Mouse (Mus musculus): ENCODE results near the gene Rgl3.

Rgl3 gene

GRCm38 (mm10) chr9:21978398-21979128 lies 10.7 kb downstream of the Rgl3 start:
- DNase-seq (ENCODE audit: low spot score), result no peak

GRCm38 (mm10) chr9:21977972-21978371 lies 11.3 kb downstream of the Rgl3 start:
- DNase-seq (ENCODE audit: low spot score), result peak; percentile 56

GRCm38 (mm10) chr9:21977331-21977730 lies 11.9 kb downstream of the Rgl3 start:
- no peak for DNase-seq (ENCODE audit: low spot score)

GRCm38 (mm10) chr9:21976626-21977175 lies 12.5 kb downstream of the Rgl3 start:
- no peak for DNase-seq (ENCODE audit: low spot score)

- DNase-seq (ENCODE audit: low spot score), result no peak
Measured at GRCm38 (mm10) chr9:21969304-21969703, 19.9 kb downstream of the Rgl3 start.

DNA sequence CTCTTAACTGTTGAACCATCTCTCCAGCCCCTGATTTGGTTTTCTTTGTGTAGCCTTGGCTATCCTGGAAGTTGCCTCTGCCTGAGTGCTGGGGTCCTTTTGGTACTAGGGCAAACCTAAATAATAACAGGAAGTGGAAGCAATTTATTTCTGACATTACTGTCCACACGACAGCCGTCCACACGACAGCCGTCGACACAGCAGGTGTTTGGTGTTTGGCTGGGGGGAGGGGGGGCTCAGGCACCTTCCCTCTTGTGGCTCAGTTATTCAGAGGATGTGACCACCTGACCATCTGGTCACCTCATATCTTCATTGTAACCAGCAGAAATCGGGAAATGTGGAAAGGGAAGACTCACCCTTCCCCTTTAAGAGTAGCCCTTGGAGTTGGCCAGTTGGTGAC lies 20.4 kb downstream of the Rgl3 start:
- no peak for DNase-seq (ENCODE audit: low spot score)

- peak; percentile 72 for DNase-seq (ENCODE audit: low spot score)
Measured at GRCm38 (mm10) chr9:21963417-21963816, 25.8 kb downstream of the Rgl3 start, which contains the start of gene Epor. TSS of gene Epor (minus strand) at chr9:21963506.

GRCm38 (mm10) chr9:21962416-21963059 lies 26.7 kb downstream of the Rgl3 start:
- peak; percentile 90 for DNase-seq (ENCODE audit: low spot score)

- no peak for DNase-seq (ENCODE audit: low spot score)
Measured at GRCm38 (mm10) chr9:21962010-21962409, 27.2 kb downstream of the Rgl3 start.

DNA sequence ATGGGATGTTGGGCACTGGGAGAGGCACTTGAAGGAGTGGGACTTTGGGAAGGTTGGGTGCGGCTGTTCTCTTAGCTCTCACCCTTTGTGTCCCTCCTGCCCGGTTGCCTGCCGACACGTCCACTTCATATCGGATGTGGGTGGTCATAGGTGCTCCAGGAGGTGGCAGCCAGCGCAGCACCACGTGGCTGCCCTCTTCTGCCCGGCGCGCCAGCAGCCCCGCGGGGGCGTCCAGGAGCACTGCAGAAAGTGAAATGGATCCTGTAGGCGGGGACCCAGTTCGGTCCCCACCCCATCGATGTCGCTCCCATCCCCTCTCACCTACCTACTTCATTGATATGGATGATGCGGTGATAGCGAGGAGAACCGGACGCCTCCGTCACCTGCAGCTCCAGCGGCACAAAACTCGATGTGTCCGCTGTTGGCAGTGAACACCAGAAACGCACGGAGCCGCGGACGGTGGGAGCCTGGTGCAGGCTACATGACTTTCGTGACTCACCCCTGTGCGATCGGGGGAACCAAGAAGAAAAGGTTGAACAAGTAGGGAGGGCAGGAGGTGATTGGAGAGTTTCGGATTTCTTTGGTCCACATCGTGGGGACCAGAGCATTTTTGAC lies 27.8 kb downstream of the Rgl3 start:
- DNase-seq (ENCODE audit: low spot score), result no peak

DNA sequence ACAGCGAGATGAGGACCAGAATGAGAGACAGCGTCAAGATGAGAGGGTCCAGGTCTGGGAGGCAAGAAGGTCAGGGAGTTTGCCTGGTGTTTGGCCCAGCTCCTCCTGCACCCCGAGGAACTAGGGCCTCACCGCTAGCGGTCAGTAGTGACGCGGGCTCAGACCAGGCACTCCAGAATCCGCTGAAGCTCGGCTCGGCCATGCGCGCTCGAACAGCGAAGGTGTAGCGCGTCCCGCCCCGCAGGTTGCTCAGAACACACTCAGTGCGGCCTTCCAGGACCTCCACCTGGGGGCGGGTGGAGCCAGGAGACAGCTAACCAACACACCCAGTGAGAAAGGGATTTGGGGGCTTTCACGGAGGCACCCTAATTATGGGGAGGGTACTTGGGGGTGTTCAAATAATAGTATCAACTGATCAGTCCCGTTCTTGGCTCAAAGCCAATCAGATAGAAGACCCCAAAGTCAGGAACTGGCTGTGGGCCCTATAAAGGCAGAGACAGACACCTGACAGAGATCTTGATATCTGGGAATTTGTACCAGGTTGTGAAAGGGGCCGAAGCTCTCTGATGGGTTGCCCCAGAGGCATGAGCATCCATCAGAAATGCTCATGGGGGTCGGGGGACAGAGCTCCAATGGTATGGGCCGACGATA lies 28.6 kb downstream of the Rgl3 start:
- no peak for DNase-seq (ENCODE audit: low spot score)

GRCm38 (mm10) chr9:21960135-21960534 lies 29.1 kb downstream of the Rgl3 start:
- DNase-seq (ENCODE audit: low spot score), result no peak

GRCm38 (mm10) chr9:21959244-21959643 lies 30.0 kb downstream of the Rgl3 start:
- DNase-seq (ENCODE audit: low spot score), result no peak

GRCm38 (mm10) chr9:21958372-21958771 lies 30.9 kb downstream of the Rgl3 start:
- DNase-seq (ENCODE audit: low spot score), result no peak

DNA sequence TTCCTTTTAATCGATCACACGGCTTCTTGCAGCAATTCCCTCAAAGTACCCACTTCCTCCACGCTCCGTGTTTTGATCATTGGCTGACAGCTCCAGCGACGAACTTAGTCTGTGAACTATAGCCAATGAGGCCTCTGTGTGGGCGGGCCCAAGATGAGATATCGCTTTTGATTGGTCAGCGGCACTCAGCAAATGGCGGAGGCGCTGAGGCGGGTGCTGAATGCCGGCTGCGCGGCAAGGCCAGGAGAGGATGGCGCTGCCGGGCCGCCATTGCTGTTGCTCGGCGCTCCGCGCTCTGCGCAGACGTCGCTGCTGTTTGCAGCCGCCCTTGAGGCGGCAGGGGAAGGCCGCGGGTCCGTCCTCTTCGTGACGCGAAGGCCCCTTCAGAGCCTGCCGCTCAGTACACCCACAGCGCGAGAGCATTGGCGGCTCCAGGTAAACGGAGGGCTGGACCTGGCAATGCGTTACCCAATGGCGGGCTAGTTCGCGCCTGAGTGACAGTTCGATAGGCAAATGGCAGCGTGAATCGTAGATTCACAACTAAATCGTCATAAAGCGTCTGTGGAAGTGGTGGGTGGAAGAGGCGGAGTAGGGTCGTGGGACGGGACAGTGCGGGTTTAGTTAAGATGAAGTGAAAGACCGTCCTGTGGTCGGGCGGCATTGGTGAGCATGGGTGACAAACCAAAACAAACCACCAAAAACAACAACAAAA lies 33.5 kb downstream of the Rgl3 start, which contains the start of gene Swsap1:
Swsap1 (plus strand) TSS at position 186 of the 712 bp plus-strand sequence.
- DNase-seq (ENCODE audit: low spot score), result peak; percentile 99

DNA sequence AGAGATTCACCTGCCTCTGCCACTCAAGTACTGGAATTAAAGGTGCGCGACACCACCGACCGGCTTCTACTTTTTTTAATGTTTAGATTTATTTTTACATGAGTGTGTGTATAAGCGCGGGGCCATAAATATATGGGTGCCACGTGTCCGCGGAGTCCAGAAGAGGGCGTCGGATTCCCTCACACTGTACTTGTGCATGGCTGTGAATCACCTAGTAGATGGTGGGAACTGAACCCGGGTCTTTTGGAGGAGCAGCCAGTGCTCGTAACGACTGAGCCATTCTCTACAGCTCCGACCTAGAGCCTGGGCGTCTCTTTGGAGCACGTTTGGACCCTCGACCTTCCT lies 34.0 kb downstream of the Rgl3 start:
- no peak for DNase-seq (ENCODE audit: low spot score)

GRCm38 (mm10) chr9:21954635-21955034 lies 34.6 kb downstream of the Rgl3 start:
- DNase-seq (ENCODE audit: low spot score), result no peak

DNA sequence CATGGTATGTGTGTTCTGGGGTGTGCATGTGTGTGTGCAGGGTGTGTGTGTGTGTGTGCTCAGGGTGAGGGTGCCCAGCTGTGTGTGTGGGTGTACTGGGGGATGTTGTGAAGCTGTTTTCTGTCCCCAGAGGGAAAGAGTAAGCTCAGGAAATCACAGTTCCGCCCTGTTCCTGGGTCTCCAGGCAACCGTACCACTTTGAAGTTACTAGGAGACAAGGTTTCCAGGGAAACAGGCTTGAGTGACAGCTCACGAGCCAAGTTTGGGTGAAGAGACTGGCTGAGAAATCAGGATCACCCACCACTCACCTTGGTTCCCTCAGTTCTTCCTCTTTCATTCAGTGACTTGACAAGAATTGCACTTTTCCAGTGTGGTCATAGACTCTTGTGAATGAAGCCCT lies 35.6 kb downstream of the Rgl3 start:
- DNase-seq (ENCODE audit: low spot score), result no peak

DNA sequence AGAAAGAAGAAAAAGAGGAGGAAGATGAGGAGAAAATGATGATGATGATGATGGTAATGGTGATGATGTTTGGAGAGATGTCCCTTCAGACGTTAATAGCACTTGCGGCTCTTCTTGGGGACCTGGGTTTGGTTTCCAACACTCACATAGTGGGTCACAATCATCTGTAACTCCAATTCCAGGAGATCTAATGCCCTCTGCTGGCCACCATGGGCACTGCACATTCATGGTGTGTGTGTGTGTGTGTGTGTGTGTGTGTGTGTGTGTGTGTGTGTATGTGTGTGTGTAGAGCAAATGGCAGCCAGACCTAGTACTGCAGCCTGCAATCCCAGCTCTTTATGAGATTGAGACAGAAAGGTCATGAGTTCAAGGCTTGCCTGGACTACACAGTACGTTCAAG lies 37.3 kb downstream of the Rgl3 start:
- no peak for DNase-seq (ENCODE audit: low spot score)

- DNase-seq (ENCODE audit: low spot score), result peak; percentile 62
Measured at GRCm38 (mm10) chr9:21950322-21950721, 38.9 kb downstream of the Rgl3 start.

DNA sequence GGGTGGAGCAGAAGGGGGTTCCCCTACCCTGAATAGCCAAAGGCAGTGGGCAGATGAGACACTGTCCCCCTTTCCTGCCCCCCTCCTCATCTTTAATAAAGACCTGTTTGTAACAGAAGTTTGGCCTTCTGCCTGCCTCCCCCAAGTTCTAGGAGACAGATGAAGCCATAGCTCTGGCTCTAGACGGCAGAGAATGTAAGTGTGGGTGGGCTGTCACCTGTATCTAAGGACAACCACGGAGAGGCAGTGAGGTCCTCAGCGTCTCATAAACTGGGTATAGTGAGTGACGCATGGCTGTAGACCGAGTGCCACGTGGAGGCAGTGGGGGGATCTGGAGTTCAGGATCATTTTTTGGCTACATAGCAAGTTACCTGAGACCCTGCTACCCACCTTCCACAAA lies 40.5 kb downstream of the Rgl3 start:
- DNase-seq (ENCODE audit: low spot score), result no peak

DNA sequence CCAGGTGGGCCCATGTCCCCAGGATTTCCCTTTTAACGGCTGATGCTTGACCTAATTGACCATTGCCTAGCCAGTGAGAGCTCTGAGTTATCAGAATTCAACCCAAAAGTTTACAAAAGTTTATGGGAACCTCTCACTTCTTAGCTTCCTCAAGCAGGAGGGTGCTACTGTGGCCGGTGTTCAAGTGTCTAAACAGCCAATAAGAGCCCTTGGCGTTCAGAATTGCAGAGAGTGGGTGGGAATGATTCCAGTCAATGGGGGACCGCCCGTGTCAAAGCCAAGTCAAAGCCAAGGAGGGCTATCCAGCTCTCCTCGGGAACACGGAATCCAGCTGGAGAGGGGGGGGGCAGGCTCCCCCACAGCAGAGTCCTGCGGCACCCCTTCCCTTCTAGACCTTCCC lies 41.1 kb downstream of the Rgl3 start:
- no peak for DNase-seq (ENCODE audit: low spot score)

Measured in spleen, adult 12 weeks (tissue).